Mouse (Mus musculus) frontal cortex, postnatal 25 days (tissue): ENCODE results near the gene Hes7.
A peak's percentile ranks its signal among the peaks of the same experiment; 100 is the strongest.

Experiments
- DNase-seq, 2 experiments: peaks; one replicate each; pipeline ENCODE4 v3.0.0; 2022; ENCODE audit warnings: low spot score in 2 of 2

Gene Hes7

GRCm38 (mm10) chr11:69120221-69121000 is at the start of gene Hes7:
TSS of gene Hes7 (plus strand) at chr11:69120404.
- no peak for DNase-seq

GRCm38 (mm10) chr11:69070590-69071222 is 49.5 kb upstream of the Hes7 start, which contains the start of gene Tmem107:
TSS of gene Tmem107 (plus strand) at chr11:69070806.
- DNase-seq = peak; percentile 90

GRCm38 (mm10) chr11:69071262-69071661 is 48.9 kb upstream of the Hes7 start:
- DNase-seq = no peak

GRCm38 (mm10) chr11:69072234-69072633 is 48.0 kb upstream of the Hes7 start:
- DNase-seq = no peak

- DNase-seq = no peak
Observed at GRCm38 (mm10) chr11:69072666-69073064, 47.5 kb upstream of the Hes7 start.

- peak in 1 of 2 experiments; percentile 69 for DNase-seq
Observed at GRCm38 (mm10) chr11:69073065-69073888, 46.9 kb upstream of the Hes7 start.

- no peak for DNase-seq
Observed at GRCm38 (mm10) chr11:69073951-69074775, 46.0 kb upstream of the Hes7 start.

GRCm38 (mm10) chr11:69074776-69075069 is 45.5 kb upstream of the Hes7 start:
- no peak for DNase-seq

- no peak for DNase-seq
Observed at GRCm38 (mm10) chr11:69075764-69076479, 44.3 kb upstream of the Hes7 start.

- DNase-seq = no peak
Observed at GRCm38 (mm10) chr11:69076572-69076971, 43.6 kb upstream of the Hes7 start.

- no peak for DNase-seq
Observed at GRCm38 (mm10) chr11:69077316-69077715, 42.9 kb upstream of the Hes7 start.

- DNase-seq = no peak
Observed at GRCm38 (mm10) chr11:69078041-69078440, 42.2 kb upstream of the Hes7 start.

GRCm38 (mm10) chr11:69078805-69079438 is 41.3 kb upstream of the Hes7 start:
- DNase-seq = no peak

- DNase-seq = no peak
Observed at GRCm38 (mm10) chr11:69080102-69080854, 39.9 kb upstream of the Hes7 start.

GRCm38 (mm10) chr11:69080855-69081222 is 39.4 kb upstream of the Hes7 start:
- DNase-seq = no peak

- no peak for DNase-seq
Observed at GRCm38 (mm10) chr11:69081613-69082012, 38.6 kb upstream of the Hes7 start.

GRCm38 (mm10) chr11:69085608-69086007 is 34.6 kb upstream of the Hes7 start:
- DNase-seq = no peak

- no peak for DNase-seq
Observed at GRCm38 (mm10) chr11:69086390-69086789, 33.8 kb upstream of the Hes7 start.

GRCm38 (mm10) chr11:69087082-69087481 is 33.1 kb upstream of the Hes7 start:
- DNase-seq = no peak

- DNase-seq = no peak
Observed at GRCm38 (mm10) chr11:69087597-69087996, 32.6 kb upstream of the Hes7 start.
